Mouse (Mus musculus) CD8-positive naive resting alpha-beta T cell, adult 57 days (primary cell): ENCODE measurements around the gene Ifne. TPM values are rescaled to one million over a fixed set of nuclear protein-coding genes. Genes with fewer than 3 reads are reported as not detected.

Source experiments
- total RNA-seq: library from RNA; stranded (reverse); gene quantifications from one replicate; pipeline ENCODE4 v1.2.4, GENCODE M21; 2023

The Ifne gene
- total RNA-seq: not detected

DNA sequence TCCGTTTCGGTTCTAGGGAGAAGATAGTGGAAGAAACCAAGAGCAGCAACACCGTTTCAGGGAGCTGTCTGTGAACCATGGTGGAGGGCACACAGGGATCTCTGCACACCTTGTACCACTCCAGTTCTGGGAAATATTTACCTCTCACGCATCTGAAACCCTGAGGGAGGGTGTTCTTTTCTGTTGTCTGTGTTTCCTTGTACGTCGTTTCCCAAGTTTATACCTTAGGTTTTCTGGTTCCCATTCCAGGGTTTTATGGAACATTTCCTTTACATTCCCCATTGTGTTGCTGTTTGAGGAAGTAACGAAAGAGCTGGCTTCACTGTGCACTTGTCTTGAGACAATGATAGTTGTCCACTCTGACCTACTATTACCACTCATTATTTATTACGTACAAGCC is at the start of gene Ifne:
Gene Ifne (minus strand): TSS at position 101 of the 400 bp plus-strand sequence.

DNA sequence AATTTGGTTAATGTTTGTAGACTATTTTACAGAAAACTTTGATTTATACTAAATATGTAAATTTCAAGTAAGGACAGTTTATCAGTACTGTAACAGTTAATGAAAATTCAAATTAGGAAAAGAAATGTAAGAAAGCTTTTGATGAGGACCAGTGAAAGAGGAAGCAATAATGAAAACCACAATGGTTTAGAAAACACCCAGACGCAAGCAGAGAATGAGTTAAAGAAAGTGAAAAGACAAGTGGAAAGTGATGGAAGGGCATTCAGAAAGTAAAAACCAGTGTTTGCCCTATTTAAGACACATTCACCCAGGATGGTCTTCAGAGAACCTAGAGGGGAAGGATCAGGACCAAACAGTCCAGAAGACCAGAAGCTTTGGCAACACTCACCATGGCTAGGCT is 30.3 kb downstream of the Ifne start, which contains the start of gene Ifna1:
Gene Ifna1 (plus strand): TSS at position 390 of the 400 bp plus-strand sequence.

DNA sequence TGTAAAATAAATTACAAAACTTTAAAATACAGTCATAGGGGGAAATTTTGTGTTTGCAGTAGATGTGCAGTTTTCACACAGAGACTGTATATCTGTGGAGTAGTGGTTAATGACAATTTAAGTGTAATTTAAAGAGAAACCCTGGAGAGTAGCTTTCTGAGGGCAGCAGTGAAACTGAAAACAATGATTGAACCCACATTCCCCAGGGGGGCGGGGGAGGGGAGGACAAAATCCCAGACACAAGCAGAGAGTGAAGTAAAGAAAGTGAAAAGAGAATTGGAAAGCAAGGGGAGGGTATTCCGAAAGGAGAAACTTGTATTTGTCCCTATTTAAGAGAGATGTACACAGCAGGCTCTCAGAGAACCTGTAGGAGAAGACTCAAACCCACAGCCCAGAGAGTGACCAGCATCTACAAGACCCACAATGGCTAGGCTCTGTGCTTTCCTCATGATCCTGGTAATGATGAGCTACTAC is 38.5 kb downstream of the Ifne start, which contains the start of gene Ifna4:
Gene Ifna4 (plus strand): TSS at position 424 of the 474 bp plus-strand sequence.

DNA sequence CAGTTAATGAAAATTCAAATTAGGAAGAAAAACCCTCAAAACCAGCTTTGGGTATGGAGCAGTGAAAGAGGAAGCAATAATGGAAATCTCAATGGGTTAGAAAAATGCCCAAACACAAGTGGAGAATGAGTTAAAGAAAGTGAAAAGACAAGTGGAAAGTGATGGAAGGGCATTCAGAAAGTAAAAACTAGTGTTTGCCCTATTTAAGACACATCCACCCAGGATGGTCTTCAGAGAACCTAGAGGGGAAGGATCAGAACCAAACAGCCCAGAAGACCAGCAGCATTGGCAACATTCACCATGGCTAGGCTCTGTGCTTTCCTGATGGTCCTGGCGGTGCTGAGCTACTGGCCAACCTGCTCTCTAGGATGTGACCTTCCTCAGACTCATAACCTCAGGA is 44.8 kb downstream of the Ifne start, which contains the start of gene Ifna5:
Gene Ifna5 (plus strand): TSS at position 301 of the 400 bp plus-strand sequence.

Other genes starting within 250 kb of the Ifne start
- not detected for gene C87499, start 245.8 kb downstream of the Ifne start, total RNA-seq
- not detected for gene Ifna13, start 235.7 kb downstream of the Ifne start, total RNA-seq
- not detected for gene Ifna16, start 203.3 kb downstream of the Ifne start, total RNA-seq
- gene Ifna2, start 196.3 kb downstream of the Ifne start, total RNA-seq: not detected
- gene Ifnab, start 188.8 kb downstream of the Ifne start, total RNA-seq: not detected
- 1.4 TPM for gene Gm26566, start 158.4 kb downstream of the Ifne start, total RNA-seq
- 38.7 TPM for gene Klhl9, start 157.7 kb downstream of the Ifne start, total RNA-seq
- not detected for gene Gm13271, start 125.3 kb downstream of the Ifne start, total RNA-seq
- gene Gm13283, start 120.1 kb downstream of the Ifne start, total RNA-seq: not detected
- not detected for gene Gm13290, start 106.4 kb downstream of the Ifne start, total RNA-seq
- gene Gm13289, start 103.3 kb downstream of the Ifne start, total RNA-seq: not detected
- gene Gm13272, start 100.4 kb downstream of the Ifne start, total RNA-seq: not detected
- gene Ifnz, start 98.1 kb downstream of the Ifne start, total RNA-seq: not detected
- not detected for gene Gm13276, start 94.5 kb downstream of the Ifne start, total RNA-seq
- gene Gm13277, start 91.6 kb downstream of the Ifne start, total RNA-seq: not detected
- not detected for gene Gm13278, start 88.7 kb downstream of the Ifne start, total RNA-seq
- gene Gm13275, start 85.7 kb downstream of the Ifne start, total RNA-seq: not detected
- not detected for gene Gm13279, start 82.8 kb downstream of the Ifne start, total RNA-seq
- gene Gm13285, start 80.5 kb downstream of the Ifne start, total RNA-seq: not detected
- not detected for gene Gm13287, start 76.9 kb downstream of the Ifne start, total RNA-seq
- gene Gm13288, start 74.7 kb downstream of the Ifne start, total RNA-seq: not detected
- gene Ifna7, start 64.0 kb downstream of the Ifne start, total RNA-seq: not detected
- not detected for gene Ifna11, start 60.2 kb downstream of the Ifne start, total RNA-seq
- gene Ifna6, start 52.8 kb downstream of the Ifne start, total RNA-seq: not detected
- not detected for gene Ifna5, start 44.7 kb downstream of the Ifne start, total RNA-seq
- gene Ifna4, start 38.3 kb downstream of the Ifne start, total RNA-seq: not detected
- gene Ifna1, start 30.1 kb downstream of the Ifne start, total RNA-seq: not detected